In genomic region chr17:87142271-87142670, GRCm38 (mm10) we compare ENCODE assay signal across 8 mouse cellular contexts. TPM values are rescaled to one million over a fixed set of nuclear protein-coding genes. Genes with fewer than 3 reads are reported as not detected.
DNase-seq lines count a peak whose midpoint lies in the region; ATAC-seq lines count a peak whose summit lies in the region.

No protein-coding gene starts in this region.

- no peaks in the 10 kb centered on the region for H3K27me3 ChIP-seq in heart, embryonic 13.5 days (replicated peaks)

- H3K9me3 ChIP-seq in heart, embryonic 13.5 days: no peaks in the 10 kb centered on the region

- 37% methylated on average over 11 of the region's 11 CpGs for WGBS in heart, embryonic 13.5 days

- peak overlapping the region; percentile 3; the same call in 1 of the 2 replicates for H3K4me3 ChIP-seq in heart, embryonic 13.5 days

- ATAC-seq in heart, embryonic 13.5 days (ENCODE audit: extremely low read depth, insufficient number of reproducible peaks, low FRiP score, low TSS enrichment): no peak
- ATAC-seq in megakaryocyte-erythroid progenitor cell, adult 5-6 weeks (replicated peaks; ENCODE audit: low FRiP score, low TSS enrichment, poor library complexity, severe bottlenecking): 0 out of 2 replicates have a peak, but pooled peaks have one; percentile 33

- H3K4me2 ChIP-seq in heart, embryonic 13.5 days: peak overlapping the region; percentile 55

- no peaks in the 10 kb centered on the region for H3K36me3 ChIP-seq in heart, embryonic 13.5 days

- peaks cover 4% of the 10 kb centered on the region; the same call in 1 of the 2 replicates for H3K4me1 ChIP-seq in heart, embryonic 13.5 days

- DNase-seq in left cerebral cortex, postnatal 4 days: peak; percentile 38
- no peak for DNase-seq in left cerebral cortex, adult 9 months (ENCODE audit: low spot score in 2 of 2)
- peak; percentile 48 for DNase-seq in embryo, embryonic 11 days
- peak; percentile 68 to 82 for DNase-seq in kidney, postnatal 25 days
- DNase-seq in thymus, postnatal 10 days (ENCODE audit: low spot score in 2 of 2): no peak
- no peak for DNase-seq in spleen, postnatal 10 days (ENCODE audit: low spot score in 2 of 2)

- H3K27ac ChIP-seq in heart, embryonic 13.5 days (replicated peaks): peak overlapping the region; percentile 36; the same call in 1 of the 2 replicates

- H3K9ac ChIP-seq in heart, embryonic 13.5 days: no peak overlapping the region

- intact Hi-C loops in left cerebral cortex, postnatal 4 days (cut with DNase I): no loop called here

RNA-seq across cellular contexts. Expression of gene Socs5, which starts 34.8 kb away (rescaled TPM):
- total RNA-seq in left cerebral cortex, postnatal 4 days (2021): 10 to 100 TPM; 47.1 to 48.2 TPM
- 9.2 TPM in 2 replicates for polyA plus RNA-seq in heart, embryonic 13.5 days (2015; fragmentation: Nextera tagmentation; extraction: Ambion mirVana)
- 6.0 and 8.1 TPM in 2 replicates for total RNA-seq in megakaryocyte-erythroid progenitor cell, adult 5-6 weeks (2014; fragmentation: Nextera tagmentation)
- 5.0 and 13.8 TPM in 2 replicates for total RNA-seq in megakaryocyte-erythroid progenitor cell, adult 5-6 weeks (2017)

Comparison
In these comparisons a context has a peak if more than half of its experiments do, and no peak if none do; other contexts are left out.
1. DNase-seq: peak in left cerebral cortex, postnatal 4 days (single experiment), embryo, embryonic 11 days (single experiment) and kidney, postnatal 25 days (2 of 2); none in left cerebral cortex, adult 9 months (0 of 2), thymus, postnatal 10 days (0 of 2) and spleen, postnatal 10 days (0 of 2).